Mouse (Mus musculus) embryo, embryonic 11.5 days (tissue): ENCODE measurements around the gene Hebp1.
A peak's percentile ranks its signal among the peaks of the same experiment; 100 is the strongest.

Source experiments
- DNase-seq: peaks from one replicate; pipeline ENCODE4 v3.0.0-alpha.2; 2012; ENCODE audit warnings: low read depth, low spot score

Gene Hebp1

GRCm38 (mm10) chr6:135116479-135116878 is 81.3 kb downstream of the Hebp1 start:
- DNase-seq: no peak

GRCm38 (mm10) chr6:135113114-135113436 is 84.7 kb downstream of the Hebp1 start:
- DNase-seq: no peak

GRCm38 (mm10) chr6:135112411-135113113 is 85.3 kb downstream of the Hebp1 start:
- peak; percentile 14 for DNase-seq

- DNase-seq: no peak
Observed at GRCm38 (mm10) chr6:135107014-135107413, 90.8 kb downstream of the Hebp1 start.

GRCm38 (mm10) chr6:135102736-135103303 is 95.0 kb downstream of the Hebp1 start:
- DNase-seq: no peak

- DNase-seq: no peak
Observed at GRCm38 (mm10) chr6:135100787-135101472, 96.9 kb downstream of the Hebp1 start.

GRCm38 (mm10) chr6:135092798-135093470 is 104.9 kb downstream of the Hebp1 start:
- no peak for DNase-seq

GRCm38 (mm10) chr6:135090661-135091060 is 107.2 kb downstream of the Hebp1 start:
- DNase-seq: no peak

GRCm38 (mm10) chr6:135089786-135090185 is 108.0 kb downstream of the Hebp1 start:
- peak; percentile 23 for DNase-seq

GRCm38 (mm10) chr6:135087721-135088451 is 109.9 kb downstream of the Hebp1 start:
- peak; percentile 77 for DNase-seq
